Mouse (Mus musculus): ENCODE measurements around the gene Igfbpl1. TPM values are rescaled to one million over a fixed set of nuclear protein-coding genes. Genes with fewer than 3 reads are reported as not detected.

Gene Igfbpl1
- polyA plus RNA-seq, 1 experiment from 2014 or later = 0.05 TPM

- H3K27ac ChIP-seq = no peak overlapping the region
- no peaks in the 10 kb centered on the region for H3K36me3 ChIP-seq
- H3K4me1 ChIP-seq (replicated peaks) = peaks cover 4% of the 10 kb centered on the region; the same call in 1 of the 2 replicates
- no peaks in the 10 kb centered on the region for H3K9me3 ChIP-seq (replicated peaks)
- no peak overlapping the region for H3K9ac ChIP-seq
- DNase-seq (no peak), ATAC-seq (ENCODE audit: low read depth) (no peak)
- WGBS (ENCODE audit: insufficient replicate concordance) = 30% methylated on average over 8 of the region's 8 CpGs
- peaks cover 44% of the 10 kb centered on the region for H3K27me3 ChIP-seq
- H3K4me3 ChIP-seq (replicated peaks) = no peak overlapping the region
- no peak overlapping the region for H3K4me2 ChIP-seq
These were observed 6.5 kb downstream of the Igfbpl1 start for GRCm38 (mm10) chr4:45820074-45820830.

GRCm38 (mm10) chr4:45819208-45819931 is 7.4 kb downstream of the Igfbpl1 start:
- DNase-seq (no peak), ATAC-seq (ENCODE audit: low read depth) (no peak)
- H3K4me1 ChIP-seq (replicated peaks) = peaks cover 4% of the 10 kb centered on the region; the same call in 1 of the 2 replicates
- H3K27ac ChIP-seq = no peak overlapping the region
- no peaks in the 10 kb centered on the region for H3K36me3 ChIP-seq
- peak overlapping the region; percentile 48 for H3K4me2 ChIP-seq
- H3K9me3 ChIP-seq (replicated peaks) = no peaks in the 10 kb centered on the region
- 3% methylated on average over 17 of the region's 17 CpGs for WGBS (ENCODE audit: insufficient replicate concordance)
- peaks cover 35% of the 10 kb centered on the region for H3K27me3 ChIP-seq
- peak overlapping the region; percentile 14; the same call in 1 of the 2 replicates for H3K4me3 ChIP-seq (replicated peaks)
- H3K9ac ChIP-seq = no peak overlapping the region

GRCm38 (mm10) chr4:45818814-45819207 is 7.9 kb downstream of the Igfbpl1 start:
- DNase-seq (no peak), ATAC-seq (ENCODE audit: low read depth) (no peak)
- no peak overlapping the region for H3K27ac ChIP-seq
- no peaks in the 10 kb centered on the region for H3K9me3 ChIP-seq (replicated peaks)
- WGBS (ENCODE audit: insufficient replicate concordance) = 24% methylated on average over 4 of the region's 4 CpGs
- no peaks in the 10 kb centered on the region for H3K36me3 ChIP-seq
- peak overlapping the region; percentile 48; the same call in 1 of the 2 replicates for H3K4me2 ChIP-seq
- H3K9ac ChIP-seq = no peak overlapping the region
- H3K4me1 ChIP-seq (replicated peaks) = peaks cover 4% of the 10 kb centered on the region; the same call in 1 of the 2 replicates
- no peak overlapping the region for H3K4me3 ChIP-seq (replicated peaks)
- peaks cover 30% of the 10 kb centered on the region for H3K27me3 ChIP-seq

GRCm38 (mm10) chr4:45815542-45815941 is 11.2 kb downstream of the Igfbpl1 start:
- Histone ChIP-seq H3K9ac (no peak overlapping the region), H3K27ac (no peak overlapping the region), H3K36me3 (no peaks in the 10 kb centered on the region), H3K9me3 (replicated peaks) (no peaks in the 10 kb centered on the region), H3K27me3 (peaks cover 16% of the 10 kb centered on the region), H3K4me2 (no peak overlapping the region), H3K4me3 (replicated peaks) (no peak overlapping the region), H3K4me1 (replicated peaks) (peaks cover 4% of the 10 kb centered on the region; the same call in 1 of the 2 replicates)
- WGBS (ENCODE audit: insufficient replicate concordance) = 38% methylated on average over 7 of the region's 7 CpGs
- DNase-seq (no peak), ATAC-seq (ENCODE audit: low read depth) (no peak)

GRCm38 (mm10) chr4:45811250-45811649 is 15.5 kb downstream of the Igfbpl1 start:
- DNase-seq (no peak), ATAC-seq (ENCODE audit: low read depth) (no peak)
- Histone ChIP-seq H3K27ac (no peak overlapping the region), H3K36me3 (no peaks in the 10 kb centered on the region), H3K9me3 (replicated peaks) (no peaks in the 10 kb centered on the region), H3K4me2 (no peak overlapping the region), H3K9ac (no peak overlapping the region), H3K4me3 (replicated peaks) (no peak overlapping the region), H3K4me1 (replicated peaks) (no peaks in the 10 kb centered on the region), H3K27me3 (peaks cover 3% of the 10 kb centered on the region; the same call in 1 of the 2 replicates)
- 24% methylated on average over 8 of the region's 8 CpGs for WGBS (ENCODE audit: insufficient replicate concordance)

GRCm38 (mm10) chr4:45808034-45808433 is 18.7 kb downstream of the Igfbpl1 start:
- H3K9ac ChIP-seq = no peak overlapping the region
- H3K9me3 ChIP-seq (replicated peaks) = no peaks in the 10 kb centered on the region
- H3K4me3 ChIP-seq (replicated peaks) = no peak overlapping the region
- H3K36me3 ChIP-seq = peaks cover 3% of the 10 kb centered on the region; the same call in 1 of the 2 replicates
- H3K27ac ChIP-seq = no peak overlapping the region
- DNase-seq (no peak), ATAC-seq (ENCODE audit: low read depth) (no peak)
- H3K27me3 ChIP-seq = peaks cover 3% of the 10 kb centered on the region; the same call in 1 of the 2 replicates
- 40% methylated on average over 7 of the region's 7 CpGs for WGBS (ENCODE audit: insufficient replicate concordance)
- no peak overlapping the region for H3K4me2 ChIP-seq
- H3K4me1 ChIP-seq (replicated peaks) = no peaks in the 10 kb centered on the region

GRCm38 (mm10) chr4:45802900-45803299 is 23.8 kb downstream of the Igfbpl1 start:
- 70% methylated on average over 14 of the region's 14 CpGs for WGBS (ENCODE audit: insufficient replicate concordance)

GRCm38 (mm10) chr4:45799956-45800537 is 26.7 kb downstream of the Igfbpl1 start:
- Histone ChIP-seq H3K27me3 (peaks cover 13% of the 10 kb centered on the region), H3K4me1 (replicated peaks) (peaks cover 18% of the 10 kb centered on the region), H3K9ac (no peak overlapping the region), H3K4me2 (peak overlapping the region; percentile 66), H3K4me3 (replicated peaks) (0 out of 2 replicates have a peak overlapping the region, but pooled peaks have one; percentile 12), H3K36me3 (peaks cover 10% of the 10 kb centered on the region; the same call in 1 of the 2 replicates), H3K9me3 (replicated peaks) (no peaks in the 10 kb centered on the region), H3K27ac (peak overlapping the region; percentile 47; the same call in 1 of the 2 replicates)
- no peak for DNase-seq
- ATAC-seq (ENCODE audit: low read depth) = no peak
- 28% methylated on average over 3 of the region's 3 CpGs for WGBS (ENCODE audit: insufficient replicate concordance)

More at GRCm38 (mm10) chr4:45802900-45803299, 23.8 kb downstream of the Igfbpl1 start:
- Histone ChIP-seq H3K4me3 (replicated peaks) (no peak overlapping the region), H3K4me2 (no peak overlapping the region), H3K27ac (no peak overlapping the region), H3K9me3 (replicated peaks) (no peaks in the 10 kb centered on the region), H3K27me3 (peaks cover 2% of the 10 kb centered on the region; the same call in 1 of the 2 replicates), H3K36me3 (peaks cover 10% of the 10 kb centered on the region; the same call in 1 of the 2 replicates), H3K9ac (no peak overlapping the region), H3K4me1 (replicated peaks) (peaks cover 12% of the 10 kb centered on the region; the same call in 1 of the 2 replicates)
- no peak for DNase-seq
- no peak for ATAC-seq (ENCODE audit: low read depth)

GRCm38 (mm10) chr4:45798964-45799363 is 27.8 kb downstream of the Igfbpl1 start, which contains the start of gene Aldh1b1:
Gene Aldh1b1, plus strand, starts transcription at chr4:45799022.
- DNase-seq (peak; percentile 52), ATAC-seq (ENCODE audit: low read depth) (peak; percentile 65)
- Histone ChIP-seq H3K9ac (peak within 1 kb of the TSS; percentile 53), H3K9me3 (replicated peaks) (no peaks in the 10 kb centered on the region), H3K27ac (peak within 1 kb of the TSS; percentile 53), H3K4me3 (replicated peaks) (peak within 1 kb of the TSS; percentile 55), H3K4me2 (peak within 1 kb of the TSS; percentile 66), H3K27me3 (peaks cover 18% of the 10 kb centered on the region), H3K36me3 (peaks cover 10% of the 10 kb centered on the region; the same call in 1 of the 2 replicates), H3K4me1 (replicated peaks) (peaks cover 18% of the 10 kb centered on the region)
- WGBS (ENCODE audit: insufficient replicate concordance) = under 1% methylated on average over 26 of the region's 26 CpGs

- Histone ChIP-seq H3K36me3 (no peaks in the 10 kb centered on the region), H3K9ac (no peak overlapping the region), H3K27ac (no peak overlapping the region), H3K4me1 (replicated peaks) (peaks cover 18% of the 10 kb centered on the region), H3K4me3 (replicated peaks) (no peak overlapping the region), H3K27me3 (peaks cover 21% of the 10 kb centered on the region), H3K4me2 (no peak overlapping the region), H3K9me3 (replicated peaks) (no peaks in the 10 kb centered on the region)
- DNase-seq = no peak
- WGBS (ENCODE audit: insufficient replicate concordance) = 43% methylated on average over 5 of the region's 5 CpGs
- ATAC-seq (ENCODE audit: low read depth) = no peak
These were observed 30.0 kb downstream of the Igfbpl1 start for GRCm38 (mm10) chr4:45796760-45797159.

Measured in liver, embryonic 13.5 days (tissue).